Mouse (Mus musculus) B cell, adult 67 days (primary cell): ENCODE data around the gene Ipo8. TPM values are rescaled to one million over a fixed set of nuclear protein-coding genes. Genes with fewer than 3 reads are reported as not detected.

Experiments
- total RNA-seq, 2 experiments: library from RNA; stranded (reverse); gene quantifications; 4 replicates each; pipeline ENCODE4 v1.2.4; 2023

Gene Ipo8
- total RNA-seq, result 10 to 100 TPM; 47.8 to 54.7 TPM

DNA sequence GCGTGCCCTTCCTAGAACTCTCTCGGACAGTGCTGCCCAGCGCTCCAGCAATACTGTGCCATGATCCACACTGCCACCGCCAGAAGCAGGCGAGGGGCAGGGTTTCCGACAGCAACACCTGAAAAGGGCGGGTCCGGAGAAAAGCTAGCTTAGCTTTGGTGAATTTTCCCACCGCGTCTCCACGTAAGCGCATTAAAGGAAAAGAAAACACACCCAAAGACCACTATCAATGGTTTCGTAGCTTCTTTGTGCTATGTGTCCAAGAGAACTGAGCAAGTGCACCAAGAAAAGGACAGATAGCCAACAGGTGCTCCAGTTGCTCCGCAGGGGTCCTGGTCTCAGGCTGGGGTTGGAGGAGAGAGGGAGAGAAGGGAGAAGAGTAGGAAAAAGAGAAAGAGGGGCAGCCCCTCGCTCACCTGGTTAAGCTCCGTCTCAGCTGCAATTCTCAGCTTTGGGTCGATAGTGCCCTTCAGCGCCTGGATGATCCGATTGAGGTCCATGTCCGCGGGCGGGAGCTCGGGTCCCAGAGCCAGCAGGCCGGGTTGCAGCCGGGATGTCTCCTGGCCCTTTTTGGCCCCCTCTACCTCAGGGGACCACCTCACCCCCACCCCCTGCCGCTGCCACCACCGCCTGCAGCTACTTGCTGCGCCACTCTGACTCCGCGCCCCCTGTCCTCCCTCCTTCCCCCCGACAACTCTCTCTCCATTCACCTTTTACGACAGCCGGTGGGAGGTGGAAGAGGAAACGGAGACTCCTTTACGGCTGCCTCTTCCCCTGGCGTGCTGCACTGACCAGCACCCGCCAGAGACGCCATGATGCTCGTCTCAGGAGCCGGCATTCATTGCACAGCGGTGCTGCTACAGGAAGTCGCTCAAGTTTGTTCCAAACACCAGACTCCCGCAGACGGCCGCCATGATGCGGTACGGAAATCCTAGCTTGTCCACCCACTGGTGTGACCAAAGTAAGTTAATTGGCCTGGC, at the start of gene Ipo8:
Gene Ipo8, minus strand, starts transcription at position 720 of the 980 bp plus-strand sequence.

Other genes with a start within 250 kb of the Ipo8 start
- gene Caprin2, start 64.8 kb upstream of the Ipo8 start, total RNA-seq, result 10 to 100 TPM in 1 of 2 experiments, 1 to 10 TPM in 1; 9.8 to 13.5 TPM
- gene Sinhcaf, start 115.0 kb upstream of the Ipo8 start, total RNA-seq, result 10 to 100 TPM; 54.1 to 54.5 TPM